Mouse (Mus musculus): ENCODE data around the gene Trim59. TPM values are rescaled to one million over a fixed set of nuclear protein-coding genes. Genes with fewer than 3 reads are reported as not detected.
"Not testable (repeated sequence)": the region's sequence is repeated elsewhere in the genome, so short reads cannot be mapped to it uniquely, and the experiment has no call there.

Gene Trim59
- polyA plus RNA-seq, 1 experiment from 2014 or later: 100 TPM

DNA sequence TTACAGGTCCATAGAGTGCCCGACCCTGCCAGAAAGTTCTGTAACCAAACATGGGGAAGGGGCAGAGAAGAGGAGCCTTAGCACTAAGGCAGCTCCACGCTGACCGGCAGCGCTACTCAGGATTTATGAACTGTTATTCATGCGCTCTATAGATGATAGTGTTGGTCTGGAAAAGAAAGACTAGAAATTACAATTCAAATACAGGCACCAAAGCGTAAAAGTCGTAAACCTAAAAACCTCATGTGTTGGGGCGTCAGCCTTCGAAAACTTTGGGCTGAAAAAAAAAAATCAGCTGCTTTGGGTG, 797 bp upstream of the Trim59 start:
- H3K4me2 ChIP-seq: peak overlapping the region; percentile 83
- H3K27me3 ChIP-seq (replicated peaks): no peaks in the 10 kb centered on the region
- peaks cover 23% of the 10 kb centered on the region for H3K4me1 ChIP-seq (replicated peaks)
- 8% methylated on average over 9 of the region's 9 CpGs for WGBS
- ATAC-seq (ENCODE audit: insufficient number of reproducible peaks, low FRiP score): peak; percentile 19; the same call in 1 of the 2 replicates
- peaks cover 8% of the 10 kb centered on the region for H3K36me3 ChIP-seq
- H3K9ac ChIP-seq: peak overlapping the region; percentile 94
- peak overlapping the region; percentile 96 for H3K27ac ChIP-seq (ENCODE audit: poor library complexity, severe bottlenecking)
- no peaks in the 10 kb centered on the region for H3K9me3 ChIP-seq (replicated peaks)
- peak overlapping the region; percentile 82 for H3K4me3 ChIP-seq

GRCm38 (mm10) chr3:69044167-69044591, 376 bp downstream of the Trim59 start:
- no peaks in the 10 kb centered on the region for H3K27me3 ChIP-seq (replicated peaks)
- peaks cover 12% of the 10 kb centered on the region for H3K36me3 ChIP-seq
- H3K4me1 ChIP-seq (replicated peaks): peaks cover 23% of the 10 kb centered on the region
- peak overlapping the region; percentile 82 for H3K4me3 ChIP-seq
- H3K9me3 ChIP-seq (replicated peaks): no peaks in the 10 kb centered on the region
- ATAC-seq (ENCODE audit: insufficient number of reproducible peaks, low FRiP score): peak; percentile 65
- H3K27ac ChIP-seq (ENCODE audit: poor library complexity, severe bottlenecking): peak overlapping the region; percentile 96
- peak overlapping the region; percentile 83 for H3K4me2 ChIP-seq
- H3K9ac ChIP-seq: peak overlapping the region; percentile 94
- WGBS: under 1% methylated on average over 42 of the region's 42 CpGs

GRCm38 (mm10) chr3:69041298-69041697, 3.3 kb downstream of the Trim59 start:
- Histone ChIP-seq H3K9me3 (replicated peaks) (no peaks in the 10 kb centered on the region), H3K27me3 (replicated peaks) (no peaks in the 10 kb centered on the region), H3K36me3 (peaks cover 20% of the 10 kb centered on the region), H3K4me3 (peak overlapping the region; percentile 32), H3K9ac (peak overlapping the region; percentile 36; the same call in 1 of the 2 replicates), H3K4me2 (peak overlapping the region; percentile 55), H3K4me1 (replicated peaks) (peaks cover 16% of the 10 kb centered on the region), H3K27ac (ENCODE audit: poor library complexity, severe bottlenecking) (no peak overlapping the region)
- no peak for ATAC-seq (ENCODE audit: insufficient number of reproducible peaks, low FRiP score)
- WGBS: 73% methylated on average over 5 of the region's 5 CpGs

GRCm38 (mm10) chr3:69040105-69040504, 4.5 kb downstream of the Trim59 start:
- Histone ChIP-seq H3K4me3 (no peak overlapping the region), H3K9me3 (replicated peaks) (no peaks in the 10 kb centered on the region), H3K27me3 (replicated peaks) (no peaks in the 10 kb centered on the region), H3K36me3 (peaks cover 27% of the 10 kb centered on the region), H3K9ac (no peak overlapping the region), H3K27ac (ENCODE audit: poor library complexity, severe bottlenecking) (no peak overlapping the region), H3K4me1 (replicated peaks) (peaks cover 10% of the 10 kb centered on the region), H3K4me2 (peak overlapping the region; percentile 51; the same call in 1 of the 2 replicates)
- WGBS: 91% methylated on average over 2 of the region's 2 CpGs
- ATAC-seq (ENCODE audit: insufficient number of reproducible peaks, low FRiP score): no peak

- H3K4me3 ChIP-seq: no peak overlapping the region
- peaks cover 59% of the 10 kb centered on the region for H3K36me3 ChIP-seq
- no peak overlapping the region for H3K27ac ChIP-seq (ENCODE audit: poor library complexity, severe bottlenecking)
- ATAC-seq (ENCODE audit: insufficient number of reproducible peaks, low FRiP score): no peak
- no peak overlapping the region for H3K4me2 ChIP-seq
- H3K4me1 ChIP-seq (replicated peaks): no peaks in the 10 kb centered on the region
- no peak overlapping the region for H3K9ac ChIP-seq
- no peaks in the 10 kb centered on the region for H3K27me3 ChIP-seq (replicated peaks)
- no peaks in the 10 kb centered on the region for H3K9me3 ChIP-seq (replicated peaks)
- WGBS: 73% methylated on average over 1 of the region's 1 CpGs
These were observed 18.3 kb downstream of the Trim59 start for GRCm38 (mm10) chr3:69026133-69026783.

DNA sequence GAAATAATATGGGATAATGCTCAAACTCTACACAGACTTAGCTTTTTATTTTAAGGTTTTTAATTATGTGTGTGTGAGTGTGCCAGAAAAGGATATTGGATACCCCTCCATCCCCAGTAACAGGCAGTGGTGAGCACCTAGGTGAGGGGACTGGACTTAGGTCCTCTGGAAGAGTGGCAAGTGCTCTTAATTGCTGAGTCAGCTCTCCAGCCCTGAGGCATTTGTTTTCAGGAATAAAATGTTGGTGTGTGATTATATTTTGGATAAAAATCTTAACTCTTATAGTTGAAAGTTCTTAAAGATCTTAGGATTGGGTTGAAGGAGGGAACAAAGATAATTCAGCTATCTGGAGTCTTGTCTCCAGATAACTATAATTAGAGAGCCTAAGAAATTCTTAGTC, 23.8 kb downstream of the Trim59 start:
- Histone ChIP-seq H3K4me3 (no peak overlapping the region), H3K9ac (no peak overlapping the region), H3K27me3 (replicated peaks) (no peaks in the 10 kb centered on the region), H3K9me3 (replicated peaks) (no peaks in the 10 kb centered on the region), H3K27ac (ENCODE audit: poor library complexity, severe bottlenecking) (no peak overlapping the region), H3K4me1 (replicated peaks) (no peaks in the 10 kb centered on the region), H3K4me2 (no peak overlapping the region), H3K36me3 (peaks cover 47% of the 10 kb centered on the region)
- ATAC-seq (ENCODE audit: insufficient number of reproducible peaks, low FRiP score): no peak

DNA sequence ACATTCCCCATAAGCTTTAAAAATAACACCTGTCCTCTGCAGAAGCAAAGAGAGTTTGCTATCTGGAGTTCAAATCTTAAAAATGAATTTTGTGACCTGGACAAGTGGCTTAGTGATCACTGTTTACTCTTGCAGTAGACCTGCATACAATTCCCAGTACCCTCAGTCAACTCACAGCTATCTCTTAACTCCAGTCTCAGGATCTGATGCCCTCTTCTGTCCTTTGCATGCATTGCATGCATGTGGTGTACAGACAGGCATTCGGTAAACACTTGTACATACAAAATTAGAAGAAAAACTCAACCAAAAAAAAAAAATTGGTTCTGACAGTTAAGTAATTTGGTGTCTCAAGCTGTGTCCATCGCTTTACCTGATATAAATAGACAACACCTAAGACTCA, 24.3 kb downstream of the Trim59 start:
- Histone ChIP-seq H3K27ac (ENCODE audit: poor library complexity, severe bottlenecking) (no peak overlapping the region), H3K9me3 (replicated peaks) (no peaks in the 10 kb centered on the region), H3K4me3 (no peak overlapping the region), H3K4me2 (no peak overlapping the region), H3K9ac (no peak overlapping the region), H3K27me3 (replicated peaks) (no peaks in the 10 kb centered on the region), H3K36me3 (peaks cover 44% of the 10 kb centered on the region), H3K4me1 (replicated peaks) (no peaks in the 10 kb centered on the region)
- WGBS: 90% methylated on average over 2 of the region's 2 CpGs
- ATAC-seq (ENCODE audit: insufficient number of reproducible peaks, low FRiP score): no peak

DNA sequence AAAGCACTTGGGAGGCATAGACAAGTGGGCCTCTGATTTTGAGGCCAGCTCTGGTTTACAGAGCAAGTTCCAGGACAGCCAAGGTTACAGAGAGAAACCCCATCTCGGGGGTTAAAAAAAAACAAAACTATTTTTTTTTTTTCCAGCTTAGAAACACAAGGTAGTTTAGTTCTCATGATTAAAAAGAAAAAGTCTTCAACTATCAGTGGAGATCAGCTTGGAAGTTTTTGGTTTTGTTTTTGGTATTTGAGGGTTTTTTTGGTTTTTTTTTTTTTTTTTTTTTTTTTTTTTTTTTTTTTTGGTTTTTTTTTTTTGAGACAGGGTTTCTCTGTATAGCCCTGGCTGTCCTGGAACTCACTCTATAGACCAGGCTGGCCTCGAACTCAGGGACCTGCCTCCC, 25.9 kb downstream of the Trim59 start:
- H3K36me3 ChIP-seq: peaks cover 47% of the 10 kb centered on the region
- H3K27ac ChIP-seq (ENCODE audit: poor library complexity, severe bottlenecking); ATAC-seq (ENCODE audit: insufficient number of reproducible peaks, low FRiP score); H3K4me2 ChIP-seq; H3K9ac ChIP-seq; H3K4me3 ChIP-seq; H3K9me3 ChIP-seq (replicated peaks); H3K4me1 ChIP-seq (replicated peaks); H3K27me3 ChIP-seq (replicated peaks): not testable (repeated sequence)
- 95% methylated on average over 2 of the region's 2 CpGs for WGBS

- 94% methylated on average over 3 of the region's 3 CpGs for WGBS
- Histone ChIP-seq H3K4me1 (replicated peaks) (no peaks in the 10 kb centered on the region), H3K27me3 (replicated peaks) (no peaks in the 10 kb centered on the region), H3K4me3 (no peak overlapping the region), H3K27ac (ENCODE audit: poor library complexity, severe bottlenecking) (no peak overlapping the region), H3K9me3 (replicated peaks) (no peaks in the 10 kb centered on the region), H3K36me3 (peaks cover 46% of the 10 kb centered on the region), H3K9ac (no peak overlapping the region), H3K4me2 (no peak overlapping the region)
- ATAC-seq (ENCODE audit: insufficient number of reproducible peaks, low FRiP score): no peak
These were observed 27.4 kb downstream of the Trim59 start for GRCm38 (mm10) chr3:69017181-69017580.

DNA sequence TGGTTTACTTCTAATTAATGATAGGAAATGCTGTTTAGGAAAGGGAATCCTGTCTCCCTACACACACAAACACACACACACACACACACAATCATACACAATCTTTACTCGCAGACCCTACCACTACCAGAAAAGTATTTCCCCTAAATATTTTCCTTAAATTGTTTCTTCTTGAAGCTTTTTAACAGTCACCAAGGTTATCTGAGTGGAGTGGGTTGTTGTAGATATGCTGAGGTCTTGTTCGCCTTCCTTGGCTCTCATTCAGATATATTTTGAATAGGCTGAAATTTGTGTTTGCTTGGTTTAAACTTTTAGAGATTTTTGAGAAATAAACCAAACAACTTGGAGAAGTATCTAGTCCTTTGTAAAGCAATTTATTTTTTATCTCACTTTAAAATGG, 35.7 kb downstream of the Trim59 start:
- Histone ChIP-seq H3K9ac (no peak overlapping the region), H3K4me3 (no peak overlapping the region), H3K9me3 (replicated peaks) (no peaks in the 10 kb centered on the region), H3K4me2 (no peak overlapping the region), H3K4me1 (replicated peaks) (peaks cover 3% of the 10 kb centered on the region; the same call in 1 of the 2 replicates), H3K27ac (ENCODE audit: poor library complexity, severe bottlenecking) (no peak overlapping the region), H3K27me3 (replicated peaks) (no peaks in the 10 kb centered on the region), H3K36me3 (peaks cover 8% of the 10 kb centered on the region)
- no peak for ATAC-seq (ENCODE audit: insufficient number of reproducible peaks, low FRiP score)
- WGBS: 49% methylated on average over 2 of the region's 2 CpGs

GRCm38 (mm10) chr3:69006246-69006760, 38.3 kb downstream of the Trim59 start:
- Histone ChIP-seq H3K4me3 (peak overlapping the region; percentile 78), H3K4me1 (replicated peaks) (peaks cover 6% of the 10 kb centered on the region; the same call in 1 of the 2 replicates), H3K27ac (ENCODE audit: poor library complexity, severe bottlenecking) (peak overlapping the region; percentile 95), H3K27me3 (replicated peaks) (no peaks in the 10 kb centered on the region), H3K36me3 (no peaks in the 10 kb centered on the region), H3K9ac (peak overlapping the region; percentile 93), H3K4me2 (peak overlapping the region; percentile 72), H3K9me3 (replicated peaks) (no peaks in the 10 kb centered on the region)
- WGBS: 4% methylated on average over 21 of the region's 21 CpGs
- ATAC-seq (ENCODE audit: insufficient number of reproducible peaks, low FRiP score): no peak
